Mouse (Mus musculus) gastrocnemius, postnatal 14 days (tissue): ENCODE results near the gene Rps10. TPM values are rescaled to one million over a fixed set of nuclear protein-coding genes. Genes with fewer than 3 reads are reported as not detected.
A peak's percentile ranks its signal among the peaks of the same experiment; 100 is the strongest.

ENCODE experiments used
- DNase-seq: peaks from one replicate; pipeline ENCODE4 v3.0.0; 2021; ENCODE audit warnings: mixed read lengths
- intact Hi-C: fragments of 180-260 bp; cut with DNase I; formaldehyde crosslinking; loops from one replicate; pipeline ENCODE4 v1.15.1; 2025; ENCODE audit warnings: low total_unique reads
- total RNA-seq, 2 experiments: library from RNA; stranded (reverse); gene quantifications; 2 replicates each; pipeline ENCODE4 v1.2.3; 2021

Gene Rps10
- total RNA-seq, 2 experiments from 2014 or later: 514 to 595 TPM

- intact Hi-C loops: no loop called here
- DNase-seq: no peak
These were observed 14.6 kb downstream of the Rps10 start for GRCm38 (mm10) chr17:27621705-27622531.

GRCm38 (mm10) chr17:27621161-27621560, 15.3 kb downstream of the Rps10 start:
- no peak for DNase-seq
- intact Hi-C loops: no loop called here

GRCm38 (mm10) chr17:27615388-27615787, 21.1 kb downstream of the Rps10 start:
- intact Hi-C loops: no loop called here
- no peak for DNase-seq

- DNase-seq: no peak
- intact Hi-C loops: no loop called here
These were observed 23.5 kb downstream of the Rps10 start for GRCm38 (mm10) chr17:27613016-27613415.

GRCm38 (mm10) chr17:27611994-27612393, 24.5 kb downstream of the Rps10 start:
- no peak for DNase-seq
- intact Hi-C loops: no loop called here

- DNase-seq: no peak
- intact Hi-C loops: no loop called here
These were observed 25.0 kb downstream of the Rps10 start for GRCm38 (mm10) chr17:27611519-27611884.

GRCm38 (mm10) chr17:27610679-27611518, 25.6 kb downstream of the Rps10 start:
- intact Hi-C loops: no loop called here
- DNase-seq: no peak

GRCm38 (mm10) chr17:27609576-27609975, 26.9 kb downstream of the Rps10 start:
- intact Hi-C loops: no loop called here
- no peak for DNase-seq

GRCm38 (mm10) chr17:27603522-27604234, 32.8 kb downstream of the Rps10 start:
- peak; percentile 59 for DNase-seq
- intact Hi-C loops: no loop called here

- intact Hi-C loops: no loop called here
- no peak for DNase-seq
These were observed 33.4 kb downstream of the Rps10 start for GRCm38 (mm10) chr17:27603036-27603435.

GRCm38 (mm10) chr17:27600869-27601268, 35.6 kb downstream of the Rps10 start:
- no peak for DNase-seq
- intact Hi-C loops: no loop called here

GRCm38 (mm10) chr17:27600286-27600685, 36.2 kb downstream of the Rps10 start:
- intact Hi-C loops: no loop called here
- no peak for DNase-seq

- no peak for DNase-seq
- intact Hi-C loops: no loop called here
These were observed 39.9 kb downstream of the Rps10 start for GRCm38 (mm10) chr17:27596376-27597190.

GRCm38 (mm10) chr17:27595659-27596375, 40.7 kb downstream of the Rps10 start:
- no peak for DNase-seq
- intact Hi-C loops: no loop called here

GRCm38 (mm10) chr17:27592565-27592910, 43.9 kb downstream of the Rps10 start:
- intact Hi-C loops: no loop called here
- DNase-seq: no peak

GRCm38 (mm10) chr17:27591826-27592564, 44.5 kb downstream of the Rps10 start:
- intact Hi-C loops: no loop called here
- DNase-seq: no peak

GRCm38 (mm10) chr17:27588231-27588630, 48.2 kb downstream of the Rps10 start:
- DNase-seq: no peak
- intact Hi-C loops: no loop called here

- intact Hi-C loops: no loop called here
- DNase-seq: peak; percentile 67
These were observed 49.2 kb downstream of the Rps10 start for GRCm38 (mm10) chr17:27587252-27587651.
